Mouse (Mus musculus) embryonic fibroblast, embryonic 13.5 days (primary cell): ENCODE results near the gene Rxra.

ENCODE experiments used
- CTCF ChIP-seq: IDR thresholded peaks from 2 replicates; pipeline ENCODE4 v1.5.1; 2011; ENCODE audit warnings: mild to moderate bottlenecking, control low read depth, low read length, moderate library complexity, borderline replicate concordance; ENCODE audit not compliant: insufficient read depth
- POLR2A ChIP-seq: IDR thresholded peaks from 2 replicates; pipeline ENCODE4 v1.6.1; 2011; ENCODE audit warnings: low read depth, mild to moderate bottlenecking, control low read depth, low read length, moderate library complexity

DNA sequence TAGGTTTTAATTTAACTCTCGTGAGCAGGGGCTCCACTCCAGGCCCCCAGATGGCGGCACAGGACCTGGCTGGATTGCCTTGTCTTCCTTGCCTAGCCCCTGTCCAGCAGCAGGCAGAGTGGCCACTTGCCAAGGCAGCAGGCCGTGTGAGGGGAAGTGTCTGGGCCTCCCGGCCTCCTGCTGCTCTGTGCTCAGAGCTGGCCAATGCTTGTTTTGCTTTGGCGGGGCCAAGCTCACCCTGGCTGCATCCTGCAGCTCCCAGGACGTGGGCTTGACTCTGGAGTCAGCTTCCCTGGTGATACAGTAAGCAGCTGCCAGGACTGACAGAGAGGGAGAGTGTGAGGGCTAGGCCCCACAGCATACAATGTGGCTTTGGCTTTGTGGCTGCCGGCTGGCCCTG, 23.3 kb downstream of the Rxra start:
- TF ChIP-seq CTCF (peak; percentile 43; the same call in 1 of the 2 replicates), POLR2A (no peak)
